Mouse (Mus musculus) forebrain, postnatal 0 days (tissue): ENCODE results near the gene Nuak1. TPM values are rescaled to one million over a fixed set of nuclear protein-coding genes. Genes with fewer than 3 reads are reported as not detected.

Experiments used
- ATAC-seq: fragments of 200-750 bp; cut with Nextera tagmentation; 2 replicates; pipeline ENCODE4 v1.8.0; 2017; ENCODE audit warnings: mild to moderate bottlenecking, moderate library complexity
- DNase-seq: peaks from one replicate; pipeline ENCODE4 v3.0.0-alpha.2; 2015
- H3K27ac ChIP-seq: fragments of 300-500 bp; sonication (generic); 2 replicates; pipeline ENCODE4 v1.5.1; 2014; ENCODE audit warnings: low read depth, mild to moderate bottlenecking, antibody characterized with exemption, low read length, moderate library complexity, mixed read lengths
- H3K27me3 ChIP-seq: fragments of 300-500 bp; sonication (generic); 2 replicates; pipeline ENCODE4 v1.6.1; 2014; ENCODE audit warnings: mild to moderate bottlenecking, low read length, mixed read lengths; ENCODE audit not compliant: insufficient read depth
- H3K36me3 ChIP-seq: fragments of 300-500 bp; sonication (generic); 2 replicates; pipeline ENCODE4 v1.6.1; 2014; ENCODE audit warnings: mild to moderate bottlenecking, moderate library complexity; ENCODE audit not compliant: insufficient read depth
- H3K4me1 ChIP-seq: fragments of 300-500 bp; sonication (generic); 2 replicates; pipeline ENCODE4 v1.6.1; 2014; ENCODE audit warnings: antibody characterized with exemption; ENCODE audit not compliant: insufficient read depth
- H3K4me2 ChIP-seq: fragments of 300-500 bp; sonication (generic); 2 replicates; pipeline ENCODE4 v1.6.1; 2014; ENCODE audit warnings: low read depth, mild to moderate bottlenecking, moderate library complexity
- H3K4me3 ChIP-seq: fragments of 300-500 bp; sonication (generic); 2 replicates; pipeline ENCODE4 v1.5.1; 2014; ENCODE audit warnings: low read depth, low read length, mixed read lengths
- H3K9ac ChIP-seq: fragments of 300-500 bp; sonication (generic); 2 replicates; pipeline ENCODE4 v1.6.1; 2014; ENCODE audit warnings: mild to moderate bottlenecking
- H3K9me3 ChIP-seq: fragments of 300-500 bp; sonication (generic); 2 replicates; pipeline ENCODE4 v1.6.1; 2016; ENCODE audit warnings: low read length
- CTCF ChIP-seq: sonication (generic); IDR thresholded peaks from 2 replicates; pipeline ENCODE4 v1.5.1; 2016; ENCODE audit warnings: antibody characterized with exemption, control low read depth, low read depth
- WGBS: fragments of 180-500 bp; shearing (Covaris S2); extraction: QIAGEN DNeasy Blood & Tissue Kit; methylation state at CpG from one replicate; pipeline ENCODE4 v1.1.7; 2014; 5-methylcytosine and 5-hydroxymethylcytosine counted together
- polyA plus RNA-seq: library from polyadenylated mRNA; unstranded; fragments of >200 nt; fragmentation: Nextera tagmentation; extraction: Ambion mirVana; gene quantifications from 2 replicates; pipeline ENCODE4 v1.2.1, GENCODE M21; 2015
- total RNA-seq: library from RNA; depleted of rRNA; stranded (reverse); fragments of >200 nt; gene quantifications from 2 replicates; pipeline ENCODE4 v1.2.3, GENCODE M21; 2014

Gene Nuak1
- total and polyA plus RNA-seq, 2 experiments from 2014 or later, result 3.7 to 28.7 TPM

DNA sequence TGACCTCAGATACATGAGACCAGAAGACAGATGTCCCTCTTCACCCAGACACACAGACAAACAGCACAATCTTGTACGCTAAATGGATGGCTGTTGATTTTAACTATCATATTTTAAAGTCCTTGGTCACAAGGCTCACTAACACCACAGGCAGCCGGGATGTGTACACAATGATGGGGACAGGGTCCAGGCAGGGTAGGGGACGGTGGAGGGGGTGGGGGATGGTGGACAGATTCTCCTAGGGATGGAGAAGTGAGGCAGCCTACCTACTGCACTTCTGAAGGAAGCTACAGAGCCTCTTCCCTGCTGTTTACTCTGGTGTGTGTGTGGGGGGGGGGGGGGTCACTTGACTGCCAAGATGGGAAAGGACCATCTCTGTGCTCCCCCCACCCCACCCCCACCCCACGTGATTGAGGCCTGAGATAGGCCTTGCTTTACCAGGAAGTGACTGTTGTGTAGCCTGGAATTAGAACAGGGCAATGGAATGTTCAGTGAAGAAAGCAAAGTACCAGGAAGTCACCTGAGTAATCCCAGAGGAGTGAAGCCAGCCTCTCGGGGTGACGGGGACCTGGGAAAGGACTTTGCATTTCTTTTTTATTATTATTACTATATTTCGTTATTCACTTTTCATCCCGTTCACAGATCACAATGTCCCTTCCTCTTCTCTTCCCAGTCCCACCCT is 20.2 kb upstream of the Nuak1 start:
- H3K4me2 ChIP-seq, result no peak overlapping the region
- H3K27me3 ChIP-seq, result no peaks in the 10 kb centered on the region
- DNase-seq (no peak), ATAC-seq (no peak)
- H3K4me3 ChIP-seq, result no peak overlapping the region
- WGBS, result 79% methylated on average over 8 of the region's 8 CpGs
- TF ChIP-seq CTCF, result no peak
- no peaks in the 10 kb centered on the region for H3K9me3 ChIP-seq
- H3K27ac ChIP-seq, result no peak overlapping the region
- H3K9ac ChIP-seq, result no peak overlapping the region
- H3K36me3 ChIP-seq, result no peaks in the 10 kb centered on the region
- H3K4me1 ChIP-seq, result no peaks in the 10 kb centered on the region

DNA sequence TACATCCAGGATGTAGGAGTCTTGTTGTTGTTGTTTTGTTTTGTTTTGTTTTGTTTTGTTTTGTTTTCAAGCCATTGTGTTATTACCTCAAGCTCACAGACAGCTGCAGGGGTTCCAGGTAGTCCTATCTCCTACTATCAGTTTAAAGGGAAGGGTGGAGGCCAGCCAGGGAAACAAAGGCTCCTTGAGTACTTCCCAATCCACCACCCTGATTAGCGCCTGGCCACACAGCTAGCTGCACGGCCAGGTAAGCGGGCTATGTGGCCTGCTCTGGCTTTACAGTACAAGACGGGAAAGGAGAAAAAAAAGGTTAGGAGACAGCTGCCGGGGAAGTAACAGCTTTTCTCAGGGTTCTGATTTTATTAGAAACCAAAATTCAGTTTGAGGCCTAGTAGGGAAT is 17.7 kb upstream of the Nuak1 start:
- Histone ChIP-seq H3K27ac (no peak overlapping the region), H3K36me3 (no peaks in the 10 kb centered on the region), H3K27me3 (no peaks in the 10 kb centered on the region), H3K4me2 (no peak overlapping the region), H3K9me3 (no peaks in the 10 kb centered on the region), H3K4me3 (no peak overlapping the region), H3K4me1 (no peaks in the 10 kb centered on the region), H3K9ac (no peak overlapping the region)
- no peak for TF ChIP-seq CTCF
- ATAC-seq (no peak), DNase-seq (no peak)
- 85% methylated on average over 5 of the region's 5 CpGs for WGBS

DNA sequence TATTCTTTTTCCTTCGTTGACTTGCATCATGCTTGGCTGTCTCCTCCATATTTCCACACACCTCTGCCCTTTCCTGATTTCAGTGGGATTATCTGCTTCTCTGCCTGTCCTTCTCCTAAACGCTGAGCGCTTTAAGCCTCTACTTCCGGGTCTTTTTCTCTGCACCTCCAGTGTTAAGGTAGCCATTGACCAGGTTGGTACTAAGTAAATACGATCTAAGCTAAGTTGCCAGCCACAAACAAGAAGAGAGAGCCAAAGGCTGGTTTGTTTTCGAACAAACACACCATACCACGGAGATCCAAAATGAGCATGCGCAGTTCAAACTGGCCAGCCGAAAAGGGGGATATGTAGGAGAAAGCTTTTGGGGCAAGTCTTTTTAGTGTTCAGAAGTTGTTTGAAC is 17.1 kb upstream of the Nuak1 start:
- Histone ChIP-seq H3K27me3 (no peaks in the 10 kb centered on the region), H3K4me2 (no peak overlapping the region), H3K9ac (no peak overlapping the region), H3K4me1 (no peaks in the 10 kb centered on the region), H3K27ac (no peak overlapping the region), H3K36me3 (no peaks in the 10 kb centered on the region), H3K9me3 (no peaks in the 10 kb centered on the region), H3K4me3 (no peak overlapping the region)
- TF ChIP-seq CTCF, result no peak
- DNase-seq (no peak), ATAC-seq (no peak)
- 91% methylated on average over 9 of the region's 9 CpGs for WGBS

DNA sequence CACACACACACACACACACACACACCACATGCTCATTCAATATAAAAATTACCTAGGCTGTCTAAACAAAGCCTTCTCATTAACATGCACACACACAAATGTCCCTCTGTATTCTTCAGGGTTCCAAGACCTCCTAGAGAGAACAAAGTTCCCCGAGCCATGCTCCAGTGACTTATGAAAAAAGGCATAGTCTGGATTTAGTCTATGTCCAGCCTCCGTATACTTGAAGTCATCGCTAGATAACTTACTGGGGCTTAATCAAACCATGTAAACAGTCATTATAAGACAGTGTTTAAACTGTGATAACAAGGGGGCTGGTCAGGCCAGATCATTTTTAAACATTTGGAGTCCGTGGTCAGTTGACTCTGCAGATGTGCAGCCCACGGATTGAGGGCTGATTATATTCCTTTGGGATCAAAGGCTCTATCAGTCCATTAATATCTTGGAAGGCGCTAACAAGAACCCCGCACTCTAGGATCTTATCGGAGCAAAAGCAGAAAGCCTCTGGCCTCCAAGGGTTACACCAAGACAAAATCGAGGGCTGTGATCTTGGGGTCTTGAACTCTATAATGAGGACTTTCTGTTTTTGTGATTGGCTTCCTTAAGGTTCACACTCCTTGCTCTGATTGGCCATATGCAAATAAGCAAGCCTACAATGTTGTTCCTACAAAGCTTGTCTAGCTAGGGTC is 16.4 kb upstream of the Nuak1 start:
- Histone ChIP-seq H3K36me3 (no peaks in the 10 kb centered on the region), H3K4me3 (no peak overlapping the region), H3K9me3 (no peaks in the 10 kb centered on the region), H3K9ac (no peak overlapping the region), H3K27ac (no peak overlapping the region), H3K27me3 (no peaks in the 10 kb centered on the region), H3K4me2 (no peak overlapping the region), H3K4me1 (no peaks in the 10 kb centered on the region)
- WGBS, result 51% methylated on average over 9 of the region's 9 CpGs
- TF ChIP-seq CTCF, result no peak
- ATAC-seq, result no peak
- DNase-seq, result no peak

DNA sequence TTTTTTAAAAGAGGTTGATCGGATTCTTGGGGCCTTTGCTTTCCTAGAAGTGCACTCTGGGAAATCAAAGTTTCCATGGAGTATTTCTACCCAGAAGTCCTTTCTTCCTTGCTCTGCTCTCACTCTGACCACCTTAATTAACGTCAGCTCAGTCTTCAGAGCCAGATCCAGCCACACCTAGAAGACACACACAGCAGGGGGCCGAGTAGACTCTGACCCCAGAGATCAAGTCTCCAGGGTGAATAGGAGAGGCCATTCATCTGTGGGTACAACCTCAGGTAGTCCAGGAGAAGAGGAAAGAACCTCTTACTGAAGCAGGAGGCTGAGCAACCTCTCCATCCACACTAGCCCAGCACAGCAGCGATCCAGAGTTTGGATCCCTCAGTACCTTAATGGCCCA is 11.5 kb upstream of the Nuak1 start:
- no peak for DNase-seq
- no peaks in the 10 kb centered on the region for H3K4me1 ChIP-seq
- WGBS, result 72% methylated on average over 4 of the region's 4 CpGs

DNA sequence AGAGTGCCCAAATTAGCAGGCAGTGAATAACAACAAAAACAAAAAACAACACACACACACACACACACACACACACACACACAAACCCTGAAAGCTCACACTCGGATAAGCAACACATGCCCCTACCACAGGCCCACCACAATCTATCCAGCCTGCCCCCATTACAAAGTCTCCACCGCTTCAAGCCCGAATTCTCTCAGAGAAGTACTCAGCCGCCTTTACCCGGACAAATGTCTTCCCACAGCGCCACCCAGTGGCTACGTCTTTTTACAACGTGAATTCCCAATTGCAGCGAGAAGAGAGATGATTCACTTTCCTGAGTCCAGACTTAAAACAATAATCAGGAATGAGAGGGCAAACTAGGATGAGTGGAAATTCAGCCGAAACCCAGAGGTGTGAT is 10.3 kb upstream of the Nuak1 start:
- ATAC-seq, result peak; percentile 81
- WGBS, result 2% methylated on average over 10 of the region's 10 CpGs
- H3K9ac ChIP-seq, result no peak overlapping the region

More for the DNA sequence above, 11.5 kb upstream of the Nuak1 start:
- no peak for ATAC-seq
- no peak overlapping the region for H3K9ac ChIP-seq
- H3K27me3 ChIP-seq, result no peaks in the 10 kb centered on the region
- TF ChIP-seq CTCF, result no peak
- no peaks in the 10 kb centered on the region for H3K9me3 ChIP-seq
- H3K36me3 ChIP-seq, result no peaks in the 10 kb centered on the region
- H3K4me2 ChIP-seq, result no peak overlapping the region
- H3K4me3 ChIP-seq, result no peak overlapping the region
- no peak overlapping the region for H3K27ac ChIP-seq

DNA sequence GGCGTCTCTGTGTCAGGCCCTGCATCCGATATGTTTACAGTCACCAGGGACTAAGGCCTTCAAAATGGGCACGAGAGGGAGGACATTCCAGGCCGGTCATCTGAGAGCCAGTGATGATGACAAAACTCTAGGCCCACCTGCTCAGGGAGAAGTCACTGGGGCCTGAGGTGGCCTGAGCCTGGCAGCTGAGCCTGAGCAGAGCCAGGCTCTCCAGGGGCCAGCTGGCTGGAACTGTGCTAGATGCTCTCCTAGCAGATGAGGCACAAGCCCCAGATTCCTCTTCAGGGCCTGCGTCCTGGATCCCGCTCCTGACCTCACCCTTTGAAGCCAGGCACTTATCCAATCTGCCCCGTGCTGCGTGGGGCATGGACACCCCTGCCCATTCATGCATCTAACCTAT is 9.3 kb upstream of the Nuak1 start:
- 86% methylated on average over 8 of the region's 8 CpGs for WGBS
- ATAC-seq, result no peak
- H3K4me1 ChIP-seq, result no peaks in the 10 kb centered on the region
- no peaks in the 10 kb centered on the region for H3K27me3 ChIP-seq
- H3K36me3 ChIP-seq, result no peaks in the 10 kb centered on the region
- H3K4me3 ChIP-seq, result no peak overlapping the region
- H3K4me2 ChIP-seq, result no peak overlapping the region
- no peak overlapping the region for H3K9ac ChIP-seq
- no peak overlapping the region for H3K27ac ChIP-seq
- TF ChIP-seq CTCF, result no peak
- no peaks in the 10 kb centered on the region for H3K9me3 ChIP-seq
- DNase-seq, result no peak

More for the DNA sequence above, 10.3 kb upstream of the Nuak1 start:
- TF ChIP-seq CTCF, result peak; percentile 92
- DNase-seq, result peak; percentile 92
- Histone ChIP-seq H3K4me3 (no peak overlapping the region), H3K27ac (no peak overlapping the region), H3K27me3 (no peaks in the 10 kb centered on the region), H3K4me1 (no peaks in the 10 kb centered on the region), H3K36me3 (no peaks in the 10 kb centered on the region), H3K9me3 (no peaks in the 10 kb centered on the region), H3K4me2 (no peak overlapping the region)
